Mouse (Mus musculus) kidney, embryonic 14.5 days (tissue): ENCODE results near the gene Gm21970. TPM values are rescaled to one million over a fixed set of nuclear protein-coding genes. Genes with fewer than 3 reads are reported as not detected.

Experiments
- ATAC-seq: fragments of 200-750 bp; cut with Nextera tagmentation; 2 replicates; pipeline ENCODE4 v1.8.0; 2017; ENCODE audit warnings: moderate number of reproducible peaks, mild to moderate bottlenecking, moderate TSS enrichment, moderate library complexity; ENCODE audit not compliant: low FRiP score, low TSS enrichment
- H3K27ac ChIP-seq: fragments of 300-500 bp; sonication (generic); 2 replicates; pipeline ENCODE4 v1.5.1; 2014; ENCODE audit warnings: low read depth, mild to moderate bottlenecking, low read length, moderate library complexity, mixed read lengths
- H3K27me3 ChIP-seq: fragments of 300-500 bp; sonication (generic); 2 replicates; pipeline ENCODE4 v1.6.1; 2014; ENCODE audit warnings: mild to moderate bottlenecking, low read length; ENCODE audit not compliant: control insufficient read depth, insufficient read depth
- H3K36me3 ChIP-seq: fragments of 300-500 bp; sonication (generic); 2 replicates; pipeline ENCODE4 v1.6.1; 2014; ENCODE audit warnings: low read length, mixed read lengths; ENCODE audit not compliant: control insufficient read depth, insufficient read depth
- H3K4me1 ChIP-seq: fragments of 300-500 bp; sonication (generic); 2 replicates; pipeline ENCODE4 v1.6.1; 2014; ENCODE audit warnings: low read length, mixed read lengths; ENCODE audit not compliant: control insufficient read depth, insufficient read depth
- H3K4me2 ChIP-seq: fragments of 300-500 bp; sonication (generic); replicated peaks from 2 replicates; pipeline ENCODE4 v1.6.1; 2014; ENCODE audit warnings: low read depth, mild to moderate bottlenecking, low read length
- H3K4me3 ChIP-seq: fragments of 300-500 bp; sonication (generic); 2 replicates; pipeline ENCODE4 v1.5.1; 2014; ENCODE audit warnings: mild to moderate bottlenecking, low read length
- H3K9ac ChIP-seq: fragments of 300-500 bp; sonication (generic); 2 replicates; pipeline ENCODE4 v1.6.1; 2014; ENCODE audit warnings: low read depth, mild to moderate bottlenecking, low read length, moderate library complexity
- H3K9me3 ChIP-seq: fragments of 300-500 bp; sonication (generic); 2 replicates; pipeline ENCODE4 v1.6.1; 2016; ENCODE audit warnings: low read length; ENCODE audit not compliant: control insufficient read depth
- WGBS: fragments of 180-500 bp; shearing (Covaris S2); extraction: QIAGEN DNeasy Blood & Tissue Kit; methylation state at CpG from one replicate; pipeline ENCODE4 v1.1.7; 2014; 5-methylcytosine and 5-hydroxymethylcytosine counted together
- polyA plus RNA-seq: library from polyadenylated mRNA; unstranded; fragments of >200 nt; fragmentation: Nextera tagmentation; extraction: Ambion mirVana; gene quantifications from 2 replicates; pipeline ENCODE4 v1.2.1, GENCODE M21; 2014

Gene Gm21970
- not detected in 2 replicates for polyA plus RNA-seq

DNA sequence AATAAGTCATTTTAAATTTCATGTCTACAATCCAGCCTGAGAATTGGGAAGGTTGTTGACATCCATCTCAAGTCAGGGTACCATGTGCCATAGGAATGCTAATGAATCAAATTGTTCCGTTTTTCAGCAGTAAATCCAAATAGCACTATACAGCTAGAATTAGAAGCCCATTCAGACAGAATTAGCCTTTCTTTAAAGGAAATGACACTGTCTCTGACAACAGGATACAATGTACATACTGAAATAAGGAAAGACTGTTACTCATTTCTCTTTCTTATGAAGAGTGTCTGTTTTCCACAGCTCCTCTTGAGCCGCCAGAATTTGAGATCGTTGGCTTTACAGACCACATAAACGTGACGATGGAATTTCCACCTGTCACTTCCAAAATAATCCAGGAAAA lies at the start of gene Gm21970:
Gm21970 (plus strand) TSS at position 301 of the 400 bp plus-strand sequence.
- no peak within 1 kb of the TSS for H3K4me2 ChIP-seq
- H3K4me1 ChIP-seq = no peaks in the 10 kb centered on the region
- H3K4me3 ChIP-seq = no peak within 1 kb of the TSS
- no peaks in the 10 kb centered on the region for H3K27me3 ChIP-seq
- no peak within 1 kb of the TSS for H3K27ac ChIP-seq
- H3K36me3 ChIP-seq = peaks cover 62% of the 10 kb centered on the region
- no peak for ATAC-seq
- 79% methylated on average over 5 of the region's 5 CpGs for WGBS
- no peak within 1 kb of the TSS for H3K9ac ChIP-seq
- H3K9me3 ChIP-seq = peaks cover 2% of the 10 kb centered on the region; the same call in 1 of the 2 replicates

GRCm38 (mm10) chr16:91346491-91346890 lies 45.0 kb upstream of the Gm21970 start:
- Histone ChIP-seq H3K36me3 (no peaks in the 10 kb centered on the region), H3K27me3 (peaks cover 11% of the 10 kb centered on the region; the same call in 1 of the 2 replicates), H3K9me3 (no peaks in the 10 kb centered on the region), H3K9ac (no peak overlapping the region), H3K27ac (no peak overlapping the region), H3K4me2 (no peak overlapping the region), H3K4me1 (no peaks in the 10 kb centered on the region), H3K4me3 (no peak overlapping the region)
- no peak for ATAC-seq
- WGBS = 77% methylated on average over 9 of the region's 9 CpGs

DNA sequence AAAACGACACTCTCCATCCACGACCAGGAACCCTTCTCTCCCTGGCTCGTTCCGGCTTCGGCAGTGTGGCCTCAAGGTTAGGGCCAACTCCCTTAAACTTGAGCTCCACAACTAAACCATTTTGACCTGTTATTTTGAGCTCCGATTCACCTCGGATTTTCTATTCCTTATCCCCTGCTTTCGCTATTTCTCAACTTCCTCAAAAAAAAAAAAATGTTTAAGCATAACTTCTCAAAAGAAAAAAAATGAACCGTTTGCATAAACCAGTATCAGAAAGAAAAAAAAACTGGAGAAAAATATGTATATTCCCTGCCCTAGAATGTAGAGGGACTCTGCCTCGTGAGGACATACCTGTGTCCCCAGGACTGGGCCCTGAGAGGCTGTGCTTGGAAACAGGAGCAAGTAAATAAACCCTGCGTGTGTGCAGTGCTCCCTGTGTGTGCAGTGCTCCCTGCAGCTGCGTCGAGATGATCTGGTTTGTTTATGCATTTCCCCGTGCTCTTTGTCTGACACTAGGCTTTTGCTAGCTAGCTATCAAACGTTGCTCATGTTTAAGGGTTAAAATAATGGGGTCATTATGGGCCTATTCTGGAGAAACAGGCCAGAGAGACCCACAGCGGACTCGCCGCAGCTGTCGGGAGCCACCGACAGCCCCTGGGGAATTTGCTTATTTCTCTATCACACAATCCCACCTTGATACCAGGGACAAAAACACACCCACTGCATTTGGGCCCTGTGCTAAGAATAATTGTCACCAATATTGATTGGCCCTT lies 43.8 kb upstream of the Gm21970 start:
- Histone ChIP-seq H3K9ac (no peak overlapping the region), H3K36me3 (no peaks in the 10 kb centered on the region), H3K27me3 (peaks cover 15% of the 10 kb centered on the region; the same call in 1 of the 2 replicates), H3K4me2 (no peak overlapping the region), H3K4me3 (no peak overlapping the region), H3K4me1 (no peaks in the 10 kb centered on the region), H3K27ac (no peak overlapping the region), H3K9me3 (no peaks in the 10 kb centered on the region)
- WGBS = 76% methylated on average over 20 of the region's 20 CpGs
- ATAC-seq = no peak

DNA sequence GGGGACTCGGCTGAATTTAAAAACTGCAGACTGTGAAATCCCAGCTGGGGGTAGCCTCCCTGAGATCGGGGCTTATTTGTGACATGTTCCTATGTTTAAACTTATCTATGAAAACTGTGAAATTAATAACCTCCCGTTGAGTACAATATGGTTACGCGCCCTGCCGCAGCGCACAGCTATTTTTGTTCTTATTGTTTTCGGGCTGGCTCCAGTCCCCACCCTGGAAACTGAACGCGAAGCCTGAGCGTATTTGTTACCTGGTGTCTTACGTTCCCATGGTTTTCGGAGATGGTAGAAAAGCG lies 43.3 kb upstream of the Gm21970 start:
- no peak overlapping the region for H3K27ac ChIP-seq
- no peaks in the 10 kb centered on the region for H3K4me1 ChIP-seq
- H3K36me3 ChIP-seq = no peaks in the 10 kb centered on the region
- peaks cover 20% of the 10 kb centered on the region for H3K27me3 ChIP-seq
- no peak overlapping the region for H3K9ac ChIP-seq
- no peak overlapping the region for H3K4me2 ChIP-seq
- no peak overlapping the region for H3K4me3 ChIP-seq
- 84% methylated on average over 14 of the region's 14 CpGs for WGBS
- H3K9me3 ChIP-seq = no peaks in the 10 kb centered on the region
- no peak for ATAC-seq

DNA sequence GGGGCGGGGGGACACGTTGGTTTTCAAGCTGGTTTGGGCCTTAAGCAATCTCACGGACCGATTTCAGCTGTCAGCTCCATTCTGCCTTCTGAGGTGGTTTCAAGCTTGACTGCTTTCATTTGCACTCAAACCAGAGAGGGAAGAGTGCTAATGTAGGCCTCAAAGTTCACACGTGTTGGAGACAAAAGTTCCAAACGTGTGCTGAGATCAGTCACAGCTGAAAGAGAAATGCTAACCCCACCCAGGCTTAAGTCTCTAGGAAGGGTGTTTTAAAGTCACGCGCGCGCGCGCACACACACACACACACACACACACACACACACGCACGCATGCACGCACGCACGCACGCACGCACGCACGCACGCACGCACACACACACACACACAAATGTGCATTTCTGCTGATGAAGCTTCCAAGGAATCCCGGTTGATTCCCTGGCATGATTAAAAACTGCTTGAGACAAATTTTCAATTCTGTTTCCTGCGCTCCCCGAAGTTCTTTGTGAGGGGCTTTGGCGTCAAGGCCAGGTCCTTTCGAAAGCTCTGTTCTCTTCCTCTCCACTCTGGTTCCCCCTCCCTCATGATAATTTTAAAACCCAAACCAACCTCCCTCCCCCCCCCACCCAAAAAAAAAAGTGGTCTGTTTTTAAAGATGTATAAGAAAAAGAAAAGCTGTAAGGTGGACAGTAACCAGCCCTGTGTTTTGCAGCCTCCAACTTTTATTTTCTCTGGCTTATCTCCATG lies 42.8 kb upstream of the Gm21970 start:
- Histone ChIP-seq H3K9me3 (no peaks in the 10 kb centered on the region), H3K4me2 (no peak overlapping the region), H3K27me3 (peaks cover 23% of the 10 kb centered on the region), H3K9ac (no peak overlapping the region), H3K4me3 (no peak overlapping the region), H3K27ac (no peak overlapping the region), H3K36me3 (no peaks in the 10 kb centered on the region), H3K4me1 (no peaks in the 10 kb centered on the region)
- WGBS = 73% methylated on average over 28 of the region's 28 CpGs
- ATAC-seq = no peak

DNA sequence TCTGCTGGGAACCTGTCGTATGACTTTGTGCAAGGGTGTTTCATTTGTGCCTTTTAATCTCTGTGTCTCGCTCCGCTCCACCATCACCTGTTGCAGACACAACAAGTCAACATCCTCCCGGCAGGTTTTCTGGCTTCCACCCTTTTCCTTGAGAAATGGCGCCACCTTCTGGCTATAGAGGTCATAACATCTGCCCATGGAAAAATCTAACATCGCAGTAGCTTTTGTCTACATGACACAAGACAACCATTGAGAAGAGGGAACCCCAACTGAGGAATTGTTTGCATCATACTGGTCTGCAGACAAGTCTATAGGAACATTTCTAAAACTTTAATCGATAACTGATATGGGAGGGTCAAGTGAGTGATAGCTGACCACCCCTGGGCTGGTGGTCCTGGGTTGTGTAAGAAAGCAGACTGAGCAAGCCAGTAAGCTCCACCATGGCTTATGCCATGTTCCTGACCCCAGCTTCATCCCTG lies 39.4 kb upstream of the Gm21970 start:
- WGBS = 7% methylated on average over 7 of the region's 7 CpGs
- no peak for ATAC-seq
- H3K4me3 ChIP-seq = no peak overlapping the region

DNA sequence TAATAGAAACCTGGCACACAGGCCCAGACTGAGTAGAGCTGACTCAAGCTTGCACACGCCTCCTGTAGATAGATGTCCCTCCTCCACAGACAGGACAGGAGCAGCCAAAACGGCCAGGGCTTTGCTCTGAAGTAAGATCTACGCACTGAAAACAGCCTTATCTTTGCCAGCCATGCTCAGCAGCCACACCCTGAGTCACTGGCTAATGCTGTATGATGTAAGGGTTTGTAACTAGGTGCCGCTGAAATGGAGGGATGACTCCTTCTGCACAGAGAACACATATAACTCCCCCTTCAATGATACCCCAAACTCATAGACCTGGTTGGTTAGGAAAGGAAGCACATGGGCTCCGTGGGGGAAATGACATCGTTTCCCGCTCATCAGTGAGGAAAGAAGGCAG lies 38.8 kb upstream of the Gm21970 start:
- Histone ChIP-seq H3K4me1 (no peaks in the 10 kb centered on the region), H3K36me3 (no peaks in the 10 kb centered on the region), H3K27ac (no peak overlapping the region), H3K9ac (no peak overlapping the region), H3K4me3 (no peak overlapping the region), H3K4me2 (no peak overlapping the region), H3K27me3 (peaks cover 23% of the 10 kb centered on the region), H3K9me3 (no peaks in the 10 kb centered on the region)
- 58% methylated on average over 7 of the region's 7 CpGs for WGBS
- no peak for ATAC-seq

More for the DNA sequence above, 39.4 kb upstream of the Gm21970 start:
- no peaks in the 10 kb centered on the region for H3K36me3 ChIP-seq
- H3K9me3 ChIP-seq = no peaks in the 10 kb centered on the region
- peaks cover 23% of the 10 kb centered on the region for H3K27me3 ChIP-seq
- no peaks in the 10 kb centered on the region for H3K4me1 ChIP-seq
- no peak overlapping the region for H3K9ac ChIP-seq
- no peak overlapping the region for H3K27ac ChIP-seq
- H3K4me2 ChIP-seq = no peak overlapping the region

DNA sequence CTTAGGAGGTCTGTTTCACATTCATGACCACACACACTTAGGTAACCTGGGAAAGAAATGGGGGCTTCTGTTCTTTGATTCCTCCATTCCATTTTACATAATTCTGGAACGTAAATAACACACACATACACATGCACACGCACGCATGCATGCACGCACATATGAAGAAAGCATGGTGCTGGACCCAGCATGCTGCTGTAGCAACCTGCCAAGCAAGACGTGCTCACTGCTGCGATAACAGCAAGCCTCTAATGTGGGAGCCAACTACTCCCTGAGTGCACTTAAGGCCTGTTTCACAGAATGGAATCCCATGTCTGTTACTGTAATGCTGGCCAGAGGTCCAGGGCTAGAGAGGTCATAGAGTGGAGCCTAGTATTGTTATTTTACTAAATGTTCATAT lies 38.3 kb upstream of the Gm21970 start:
- H3K9me3 ChIP-seq = no peaks in the 10 kb centered on the region
- H3K4me3 ChIP-seq = no peak overlapping the region
- ATAC-seq = no peak
- no peak overlapping the region for H3K27ac ChIP-seq
- H3K4me1 ChIP-seq = no peaks in the 10 kb centered on the region
- WGBS = 81% methylated on average over 6 of the region's 6 CpGs
- H3K27me3 ChIP-seq = peaks cover 23% of the 10 kb centered on the region
- H3K36me3 ChIP-seq = no peaks in the 10 kb centered on the region
- no peak overlapping the region for H3K4me2 ChIP-seq
- H3K9ac ChIP-seq = no peak overlapping the region

DNA sequence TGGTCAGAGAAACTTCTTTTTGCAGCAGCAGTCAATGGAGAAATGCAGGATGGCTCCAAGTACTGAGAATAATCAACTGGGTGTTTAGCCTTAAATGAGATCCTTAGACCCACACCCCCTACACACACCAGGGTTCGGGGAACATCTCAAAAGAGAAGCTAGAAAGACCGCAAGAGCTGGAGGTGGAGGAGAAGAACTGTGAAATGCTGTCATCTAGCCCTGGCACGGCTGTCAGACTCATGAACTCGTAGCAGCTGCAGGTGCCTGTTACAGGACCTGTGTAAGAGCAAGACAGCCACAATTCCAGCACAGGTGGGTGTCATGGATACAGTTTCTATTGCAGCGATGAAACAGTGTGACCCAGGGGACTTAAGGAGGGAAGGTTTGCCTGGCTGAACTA lies 37.9 kb upstream of the Gm21970 start:
- no peaks in the 10 kb centered on the region for H3K9me3 ChIP-seq
- H3K27ac ChIP-seq = no peak overlapping the region
- WGBS = 75% methylated on average over 5 of the region's 5 CpGs
- peaks cover 23% of the 10 kb centered on the region for H3K27me3 ChIP-seq
- H3K36me3 ChIP-seq = no peaks in the 10 kb centered on the region
- no peak overlapping the region for H3K9ac ChIP-seq
- H3K4me1 ChIP-seq = no peaks in the 10 kb centered on the region
- ATAC-seq = no peak
- H3K4me3 ChIP-seq = no peak overlapping the region
- H3K4me2 ChIP-seq = no peak overlapping the region
